Mouse (Mus musculus): ENCODE measurements around the gene Creb3l2.

The Creb3l2 gene

DNA sequence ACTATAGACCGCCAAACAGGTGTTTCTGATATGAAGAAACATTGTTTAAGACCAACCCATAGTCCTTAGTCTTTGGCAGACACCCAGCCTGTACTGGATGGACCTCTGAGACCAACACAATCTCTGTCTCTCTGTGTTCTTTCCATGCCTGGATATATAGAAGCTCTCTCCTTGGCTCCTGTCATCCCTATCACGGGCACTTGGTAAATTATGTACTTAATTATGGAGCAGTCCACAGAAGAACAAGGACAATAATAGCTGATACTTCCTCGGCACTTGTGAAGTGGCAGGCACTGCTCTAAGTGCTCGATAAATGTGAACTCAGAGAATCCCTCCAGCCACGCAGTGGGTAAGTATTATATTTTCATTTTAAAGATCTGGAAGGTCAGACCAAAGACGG lies 72.2 kb downstream of the Creb3l2 start:
- DNase-seq, result no peak

DNA sequence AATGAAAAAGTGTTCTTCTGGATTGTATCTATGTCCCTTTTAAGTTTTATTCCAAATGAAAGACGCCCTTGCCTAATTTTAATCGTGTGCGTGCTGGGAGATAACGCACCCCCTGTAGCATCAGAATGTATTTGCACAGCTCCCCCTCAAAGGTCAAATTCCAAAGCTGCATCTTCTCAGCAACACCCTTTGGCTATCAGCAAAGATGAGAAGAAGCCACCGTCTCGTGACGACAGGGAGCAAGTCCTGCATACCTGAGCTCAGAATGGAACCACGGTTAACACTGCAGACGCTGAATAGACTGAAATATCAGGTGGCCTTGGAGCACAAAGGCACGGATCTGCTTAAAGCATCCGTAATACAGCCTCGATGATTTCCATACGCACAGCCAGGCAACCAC lies 73.7 kb downstream of the Creb3l2 start:
- DNase-seq, result no peak

DNA sequence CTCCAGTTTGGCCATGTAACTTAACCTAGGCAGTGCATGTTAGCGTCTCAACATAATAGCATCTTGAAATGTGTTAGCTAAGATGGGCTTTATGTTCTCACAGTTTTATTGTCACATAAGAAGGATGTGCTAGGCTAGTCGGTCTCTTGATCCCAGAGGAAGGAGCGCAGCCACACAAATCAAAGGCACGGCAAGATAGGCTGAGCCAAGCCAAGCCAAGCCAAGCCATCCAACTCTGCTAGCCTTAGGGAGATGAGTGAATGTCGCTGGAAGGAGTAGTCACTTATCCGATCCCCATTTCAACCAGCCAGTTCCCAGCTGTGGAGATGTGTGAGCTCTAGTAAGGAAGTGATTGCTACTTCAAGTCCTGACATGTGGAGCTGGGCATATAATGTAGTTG lies 75.0 kb downstream of the Creb3l2 start:
- DNase-seq, result no peak

DNA sequence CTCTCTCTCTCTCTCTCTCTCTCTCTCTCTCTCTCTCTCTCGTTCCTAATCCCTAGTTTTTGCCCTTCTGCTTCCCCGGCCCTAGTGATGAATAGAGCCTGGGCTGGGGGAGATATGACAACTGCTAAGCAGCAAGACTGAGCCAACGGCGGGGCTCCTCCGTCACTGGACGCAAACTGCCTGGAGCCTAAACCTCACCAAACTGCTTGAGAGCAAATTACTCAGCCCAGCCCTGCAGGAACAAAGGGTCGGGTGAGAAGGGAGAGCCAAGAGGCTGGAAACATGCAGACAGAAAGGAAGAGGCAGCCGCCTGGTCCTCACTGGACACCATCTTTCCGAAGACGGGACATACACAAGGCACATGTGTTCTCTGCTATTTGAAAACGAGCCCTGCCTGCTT lies 76.8 kb downstream of the Creb3l2 start:
- DNase-seq, result no peak

DNA sequence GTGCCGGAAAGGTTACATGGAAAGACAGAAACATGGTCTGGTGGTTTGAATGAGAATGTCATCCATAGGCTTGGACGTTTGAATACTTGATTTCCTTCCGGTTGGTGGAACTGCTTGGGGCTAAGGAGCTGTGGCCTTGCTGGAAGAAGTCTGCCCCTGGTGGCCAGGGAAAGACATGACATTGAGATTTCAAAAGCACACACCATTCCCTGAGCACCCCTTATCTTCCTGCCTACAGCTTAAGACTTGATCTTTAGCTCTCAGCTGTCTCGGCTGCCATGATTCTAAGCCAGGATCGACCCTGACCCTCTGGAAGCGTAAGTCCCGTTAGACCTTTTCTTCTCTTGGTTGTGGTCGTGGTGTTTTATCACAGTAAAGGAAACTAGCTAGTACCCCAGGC lies 77.6 kb downstream of the Creb3l2 start:
- DNase-seq, result no peak

- no peak for DNase-seq
Measured at GRCm38 (mm10) chr6:37360813-37361385, 81.0 kb downstream of the Creb3l2 start.

GRCm38 (mm10) chr6:37354449-37355179 lies 87.3 kb downstream of the Creb3l2 start:
- peak; percentile 61 for DNase-seq

DNA sequence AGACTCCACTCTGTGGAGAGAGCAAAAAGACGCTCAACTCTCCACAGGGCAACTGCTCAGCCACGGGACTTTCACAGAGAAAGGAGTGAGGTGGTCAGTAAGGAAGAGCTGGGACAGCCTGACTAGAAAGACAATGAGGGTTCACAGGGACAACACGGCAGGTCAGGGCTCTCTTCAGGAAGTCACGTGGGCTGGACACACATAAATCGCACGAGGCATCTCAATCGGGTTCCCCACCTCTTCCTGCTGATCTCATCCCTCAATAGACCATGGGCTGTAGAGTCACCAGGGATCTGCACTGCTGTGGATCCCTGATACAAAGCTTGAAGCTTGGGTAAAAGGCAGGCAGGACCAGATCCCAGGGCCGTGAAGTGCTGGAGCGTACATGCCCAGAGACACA lies 88.3 kb downstream of the Creb3l2 start:
- no peak for DNase-seq

DNA sequence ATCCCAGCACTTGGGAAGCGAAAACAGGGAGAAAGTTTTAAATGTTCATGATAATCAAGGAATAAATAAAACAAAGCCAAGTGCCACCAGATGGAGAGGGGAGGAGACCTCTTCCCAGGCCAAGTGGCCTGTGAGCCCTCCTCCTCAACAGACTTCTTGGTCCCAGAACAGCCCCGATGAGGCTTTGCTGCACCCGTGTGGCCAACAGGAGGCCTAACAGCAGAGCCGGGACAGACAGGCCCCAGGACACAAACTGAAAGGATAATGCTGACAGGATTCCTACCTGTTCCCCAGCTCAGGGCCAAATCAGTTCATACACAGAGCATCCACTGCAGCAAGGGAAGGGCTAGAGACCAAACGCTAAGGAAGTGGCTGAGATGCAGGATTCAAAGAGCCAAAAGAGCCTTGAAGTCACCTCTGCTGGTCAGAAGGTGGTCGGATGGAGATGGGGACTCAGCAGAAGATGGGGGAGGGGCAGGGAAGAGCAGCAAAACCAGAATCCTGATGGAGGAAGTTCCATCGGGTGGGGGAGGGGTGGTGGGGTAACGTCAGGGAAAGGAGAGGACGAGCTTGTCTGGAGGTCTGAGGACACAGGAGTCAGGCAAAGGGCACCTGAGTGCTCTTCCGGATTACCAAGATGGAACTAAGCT lies 90.1 kb downstream of the Creb3l2 start:
- DNase-seq, result peak; percentile 59

DNA sequence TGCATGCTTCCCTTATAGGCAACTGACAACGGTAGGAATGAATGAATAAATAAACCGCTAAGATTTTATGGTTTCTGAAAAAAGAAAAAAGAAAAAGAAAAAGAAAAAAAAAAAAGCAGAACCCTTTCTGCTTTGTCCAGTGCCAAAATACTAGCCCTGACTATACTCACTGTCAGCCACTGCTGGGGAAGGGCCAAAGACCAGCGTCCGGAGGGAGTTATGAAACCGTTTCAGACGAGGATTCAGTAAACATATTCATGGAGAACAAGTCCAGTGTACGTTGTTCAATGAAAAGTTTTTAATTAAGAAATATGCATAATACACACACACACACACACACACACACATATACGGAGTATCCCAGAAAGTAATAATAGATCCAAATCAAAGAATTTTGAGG lies 91.6 kb downstream of the Creb3l2 start:
- DNase-seq, result no peak

- no peak for DNase-seq
Measured at GRCm38 (mm10) chr6:37347606-37348005, 94.3 kb downstream of the Creb3l2 start.

- no peak for DNase-seq
Measured at GRCm38 (mm10) chr6:37338055-37338454, 103.9 kb downstream of the Creb3l2 start.

DNA sequence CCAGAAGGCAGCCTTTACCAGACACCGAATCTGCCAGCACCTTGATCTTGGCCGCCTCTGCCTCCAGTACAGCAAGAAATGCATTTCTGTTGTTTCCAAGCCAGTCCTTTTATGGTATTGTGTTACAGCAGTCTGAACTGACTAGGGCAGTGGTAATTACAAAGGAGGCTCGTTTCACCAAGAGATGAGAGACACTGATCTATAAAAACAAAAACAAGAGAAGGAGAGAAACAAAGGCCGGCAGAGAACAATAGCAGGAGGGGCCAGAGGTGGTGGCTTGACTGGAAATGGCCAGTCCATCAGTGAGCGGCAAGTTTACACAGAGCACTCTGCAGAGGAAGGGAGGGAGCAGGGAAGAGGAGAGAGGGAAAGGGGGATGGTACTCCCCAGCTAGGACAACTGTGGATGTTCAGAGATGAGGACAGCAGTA lies 105.1 kb downstream of the Creb3l2 start:
- no peak for DNase-seq

DNA sequence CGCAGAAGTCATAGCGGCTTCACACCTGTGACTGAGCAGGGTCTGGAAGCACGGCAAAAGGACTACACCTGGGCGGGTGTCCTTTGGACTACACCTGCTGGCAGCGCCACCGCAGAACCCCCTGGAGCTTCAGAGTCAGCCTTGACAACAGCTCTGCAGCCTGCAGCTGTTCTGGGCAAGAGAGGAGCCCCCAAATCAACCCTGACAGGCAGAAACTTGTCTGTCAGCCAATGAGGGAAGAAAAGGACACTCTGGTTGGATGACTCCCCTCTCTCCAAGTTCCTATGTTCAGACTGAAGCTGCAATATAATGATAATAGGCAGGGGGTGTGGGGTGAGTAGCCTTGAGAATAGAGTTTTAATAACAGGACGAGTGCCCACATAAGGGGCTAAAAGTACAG lies 105.6 kb downstream of the Creb3l2 start:
- DNase-seq, result no peak

GRCm38 (mm10) chr6:37332846-37333245 lies 109.1 kb downstream of the Creb3l2 start:
- DNase-seq, result no peak

GRCm38 (mm10) chr6:37329901-37330864 lies 111.8 kb downstream of the Creb3l2 start:
- no peak for DNase-seq

- no peak for DNase-seq
Measured at GRCm38 (mm10) chr6:37329376-37329775, 112.6 kb downstream of the Creb3l2 start.

- no peak for DNase-seq
Measured at GRCm38 (mm10) chr6:37328671-37329070, 113.3 kb downstream of the Creb3l2 start.

DNA sequence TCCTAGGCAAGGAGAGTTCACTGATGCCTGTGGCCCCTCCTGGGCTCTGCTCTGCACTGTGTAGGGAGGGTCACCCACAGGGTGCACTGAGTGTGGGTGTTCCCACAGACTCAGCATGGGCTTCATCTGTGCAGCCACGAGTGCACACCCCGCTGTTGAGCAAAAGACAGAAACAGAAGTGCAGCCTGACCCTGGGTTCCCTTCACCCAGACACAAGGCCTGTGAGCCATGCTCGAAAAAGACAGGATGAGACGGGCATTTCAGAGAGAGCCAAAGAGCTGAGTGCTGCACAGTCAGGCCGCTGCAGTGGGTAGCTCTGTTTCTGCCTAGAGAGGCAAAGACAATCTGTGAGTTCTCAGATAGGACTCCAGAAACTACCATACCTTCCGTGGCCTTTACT lies 114.4 kb downstream of the Creb3l2 start:
- DNase-seq, result no peak

DNA sequence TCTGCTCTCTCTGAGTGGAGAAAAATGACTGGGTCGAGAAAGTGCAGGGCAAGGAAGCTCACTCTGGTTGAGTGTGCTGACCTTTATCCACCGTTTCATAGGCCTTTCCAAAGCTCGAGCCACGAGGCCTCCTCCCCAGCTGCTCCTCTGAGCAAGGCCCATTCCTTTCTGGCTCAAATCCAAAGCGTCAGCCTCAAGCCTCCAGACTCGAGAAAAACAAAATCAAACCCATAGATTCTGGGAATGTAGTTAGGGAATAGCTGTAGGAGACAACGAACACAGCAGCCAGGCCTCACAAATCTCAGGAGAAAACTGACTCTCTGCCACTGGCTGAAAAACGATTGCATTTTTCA lies 115.4 kb downstream of the Creb3l2 start:
- DNase-seq, result no peak

- no peak for DNase-seq
Measured at GRCm38 (mm10) chr6:37325906-37326602, 115.9 kb downstream of the Creb3l2 start.

GRCm38 (mm10) chr6:37325076-37325475 lies 116.9 kb downstream of the Creb3l2 start:
- DNase-seq, result no peak

- no peak for DNase-seq
Measured at GRCm38 (mm10) chr6:37322641-37323040, 119.3 kb downstream of the Creb3l2 start.
